Mouse (Mus musculus): Measurements from ENCODE around the gene Cers5. TPM values are rescaled to one million over a fixed set of nuclear protein-coding genes. Genes with fewer than 3 reads are reported as not detected.
A peak's percentile ranks its signal among the peaks of the same experiment; 100 is the strongest.
"Not testable (repeated sequence)": the region's sequence is repeated elsewhere in the genome, so short reads cannot be mapped to it uniquely, and the experiment has no call there.

Cers5 gene
- total RNA-seq, 1 experiment from 2014 or later, result 46.2 TPM

DNA sequence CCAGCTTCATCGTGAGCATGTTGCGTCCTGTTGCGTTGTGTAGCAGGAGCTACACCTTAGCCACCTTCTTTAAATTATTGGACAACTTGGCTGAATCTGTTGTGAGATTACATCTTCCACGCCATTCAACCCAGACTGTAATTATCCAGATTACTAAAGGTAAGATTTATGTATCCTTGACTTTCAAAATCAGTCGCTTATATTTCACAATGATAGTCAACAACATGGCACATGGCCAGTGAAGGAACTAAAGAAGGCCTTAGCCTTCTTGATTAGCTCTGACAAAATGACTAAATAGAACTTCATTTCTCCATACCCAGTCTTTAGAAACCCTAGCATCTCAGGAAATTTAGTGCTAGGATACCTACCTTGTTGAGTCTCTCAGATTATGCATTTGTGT lies 39.5 kb downstream of the Cers5 start:
- ATAC-seq (replicated peaks in 1 of 2; ENCODE audit: insufficient read depth in 1 of 2, low FRiP score in 2 of 2, low TSS enrichment in 1 of 2, low read depth in 1 of 2, poor library complexity in 2 of 2, severe bottlenecking in 2 of 2), result no peak

GRCm38 (mm10) chr15:99731678-99732077 lies 41.0 kb downstream of the Cers5 start:
- no peak for ATAC-seq (replicated peaks in 1 of 2; ENCODE audit: insufficient read depth in 1 of 2, low FRiP score in 2 of 2, low TSS enrichment in 1 of 2, low read depth in 1 of 2, poor library complexity in 2 of 2, severe bottlenecking in 2 of 2)

DNA sequence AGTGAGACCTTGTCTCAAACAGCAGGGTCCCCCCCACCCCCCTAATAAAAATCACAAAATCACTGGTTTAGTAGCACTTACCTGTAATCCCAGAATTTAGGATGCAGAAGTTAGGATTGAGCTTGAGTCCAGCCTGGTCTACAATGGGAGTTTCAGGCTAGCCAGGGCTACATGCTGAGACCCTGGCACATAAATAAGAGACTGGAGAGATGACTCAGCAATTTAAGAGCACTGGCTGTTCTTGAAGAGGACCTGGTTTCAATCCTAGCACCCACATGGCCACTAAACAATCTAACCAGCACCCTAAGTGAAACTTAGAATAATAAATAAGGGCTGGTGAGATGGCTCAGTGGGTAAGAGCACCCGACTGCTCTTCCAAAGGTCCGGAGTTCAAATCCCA lies 41.5 kb downstream of the Cers5 start:
- ATAC-seq (replicated peaks in 1 of 2; ENCODE audit: insufficient read depth in 1 of 2, low FRiP score in 2 of 2, low TSS enrichment in 1 of 2, low read depth in 1 of 2, poor library complexity in 2 of 2, severe bottlenecking in 2 of 2), result no peak

DNA sequence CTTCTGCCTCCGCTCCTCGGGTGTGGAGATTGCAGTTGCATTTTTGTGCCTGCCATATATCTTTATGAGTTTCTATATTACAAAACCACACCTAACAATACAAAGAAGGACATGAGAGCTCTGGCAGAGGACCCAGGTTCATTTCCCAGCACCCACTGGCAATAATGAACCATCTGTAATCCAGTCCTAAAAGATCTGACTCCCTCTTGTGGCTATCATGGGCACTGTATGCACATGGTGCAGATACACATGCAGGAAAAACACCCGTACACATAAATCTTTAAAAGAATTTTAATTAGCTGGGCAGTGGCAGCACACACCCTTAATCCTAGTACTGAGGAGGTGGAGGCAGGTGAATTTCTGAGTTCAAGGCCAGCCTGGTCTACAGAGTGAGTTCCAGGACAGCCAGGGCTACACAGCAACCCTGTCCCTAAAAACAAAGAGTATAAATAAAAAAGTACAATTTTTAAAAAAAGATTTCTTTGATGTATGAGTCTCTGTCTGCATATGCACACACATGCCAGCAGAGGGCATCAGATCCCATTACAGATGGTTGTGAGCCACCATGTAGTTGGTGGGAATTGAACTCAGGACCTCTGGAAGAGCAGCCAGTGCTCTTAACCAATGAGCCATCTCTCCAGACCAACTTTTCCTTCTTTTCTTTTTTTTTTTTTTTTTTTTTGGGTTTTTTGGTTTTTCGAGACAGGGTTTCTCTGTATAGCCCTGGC lies 43.5 kb downstream of the Cers5 start:
- ATAC-seq (replicated peaks in 1 of 2; ENCODE audit: insufficient read depth in 1 of 2, low FRiP score in 2 of 2, low TSS enrichment in 1 of 2, low read depth in 1 of 2, poor library complexity in 2 of 2, severe bottlenecking in 2 of 2), result no peak

DNA sequence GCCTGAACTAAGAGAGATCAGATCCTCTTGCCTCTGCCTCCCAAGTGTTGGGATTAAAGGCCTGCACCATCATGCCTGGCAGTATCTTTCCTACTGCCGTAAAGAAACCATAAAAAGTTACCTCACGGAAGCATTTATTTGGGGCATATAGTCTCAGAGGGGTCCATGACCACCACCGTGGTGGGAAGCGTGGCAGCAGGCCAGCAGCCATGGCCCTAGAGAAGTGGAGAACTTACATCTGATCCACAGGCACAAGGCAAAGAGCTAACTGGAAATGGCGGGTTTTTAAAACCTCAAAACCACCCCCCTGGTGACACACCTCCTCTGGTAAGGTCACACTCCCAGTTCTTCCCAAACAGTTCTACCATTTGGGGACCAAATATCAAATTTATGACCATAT lies 44.5 kb downstream of the Cers5 start:
- no peak for ATAC-seq (replicated peaks in 1 of 2; ENCODE audit: insufficient read depth in 1 of 2, low FRiP score in 2 of 2, low TSS enrichment in 1 of 2, low read depth in 1 of 2, poor library complexity in 2 of 2, severe bottlenecking in 2 of 2)

DNA sequence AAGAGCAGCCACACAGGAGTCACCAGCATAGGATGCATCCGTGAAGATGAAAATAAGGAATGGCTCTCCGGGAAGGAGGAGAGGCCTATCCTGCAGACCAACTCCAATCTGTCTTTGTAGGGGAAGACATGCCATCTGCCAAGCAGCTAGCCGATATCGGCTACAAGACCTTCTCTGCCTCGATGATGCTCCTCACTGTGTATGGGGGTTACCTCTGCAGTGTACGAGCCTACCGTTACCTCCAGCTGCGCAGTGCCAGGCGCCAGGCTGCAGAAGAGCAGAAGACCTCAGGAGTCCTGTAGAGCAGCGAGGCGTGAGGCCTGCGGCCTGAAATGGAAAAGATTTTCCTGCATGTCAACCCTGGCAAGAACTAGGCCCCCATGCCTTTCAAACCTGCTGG lies 45.2 kb downstream of the Cers5 start:
- ATAC-seq (replicated peaks in 1 of 2; ENCODE audit: insufficient read depth in 1 of 2, low FRiP score in 2 of 2, low TSS enrichment in 1 of 2, low read depth in 1 of 2, poor library complexity in 2 of 2, severe bottlenecking in 2 of 2), result no peak

GRCm38 (mm10) chr15:99727039-99727438 lies 45.6 kb downstream of the Cers5 start:
- not testable (repeated sequence) for ATAC-seq (replicated peaks in 1 of 2; ENCODE audit: insufficient read depth in 1 of 2, low FRiP score in 2 of 2, low TSS enrichment in 1 of 2, low read depth in 1 of 2, poor library complexity in 2 of 2, severe bottlenecking in 2 of 2)

DNA sequence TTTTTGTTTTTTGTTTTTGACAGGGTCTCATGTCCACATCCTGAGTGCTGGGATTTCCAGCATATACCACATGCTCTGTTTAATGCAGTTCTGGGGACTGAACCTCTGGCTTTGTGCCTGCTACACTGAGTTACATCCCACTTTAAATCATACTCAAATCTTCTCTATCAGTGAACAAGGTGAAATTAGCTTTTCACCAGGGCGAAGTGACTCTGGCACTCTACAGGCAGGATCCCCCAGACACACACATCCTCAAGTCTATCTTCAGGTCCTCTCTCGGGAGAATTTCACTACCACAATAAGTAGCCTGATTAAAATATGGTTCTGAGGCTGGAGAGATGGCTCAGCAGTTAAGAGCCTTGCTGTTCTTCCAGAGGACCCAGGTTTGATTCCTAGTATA lies 46.1 kb downstream of the Cers5 start:
- ATAC-seq (replicated peaks in 1 of 2; ENCODE audit: insufficient read depth in 1 of 2, low FRiP score in 2 of 2, low TSS enrichment in 1 of 2, low read depth in 1 of 2, poor library complexity in 2 of 2, severe bottlenecking in 2 of 2), result no peak

- peak; percentile 88 to 95 for ATAC-seq (replicated peaks in 1 of 2; ENCODE audit: insufficient read depth in 1 of 2, low FRiP score in 2 of 2, low TSS enrichment in 1 of 2, low read depth in 1 of 2, poor library complexity in 2 of 2, severe bottlenecking in 2 of 2)
These were observed 47.1 kb downstream of the Cers5 start, which contains the start of gene Cox14 for GRCm38 (mm10) chr15:99725341-99726155. Cox14 (plus strand) TSS chr15:99725618.

- ATAC-seq (replicated peaks in 1 of 2; ENCODE audit: insufficient read depth in 1 of 2, low FRiP score in 2 of 2, low TSS enrichment in 1 of 2, low read depth in 1 of 2, poor library complexity in 2 of 2, severe bottlenecking in 2 of 2), result no peak
These were observed 48.2 kb downstream of the Cers5 start for GRCm38 (mm10) chr15:99724292-99725021.

DNA sequence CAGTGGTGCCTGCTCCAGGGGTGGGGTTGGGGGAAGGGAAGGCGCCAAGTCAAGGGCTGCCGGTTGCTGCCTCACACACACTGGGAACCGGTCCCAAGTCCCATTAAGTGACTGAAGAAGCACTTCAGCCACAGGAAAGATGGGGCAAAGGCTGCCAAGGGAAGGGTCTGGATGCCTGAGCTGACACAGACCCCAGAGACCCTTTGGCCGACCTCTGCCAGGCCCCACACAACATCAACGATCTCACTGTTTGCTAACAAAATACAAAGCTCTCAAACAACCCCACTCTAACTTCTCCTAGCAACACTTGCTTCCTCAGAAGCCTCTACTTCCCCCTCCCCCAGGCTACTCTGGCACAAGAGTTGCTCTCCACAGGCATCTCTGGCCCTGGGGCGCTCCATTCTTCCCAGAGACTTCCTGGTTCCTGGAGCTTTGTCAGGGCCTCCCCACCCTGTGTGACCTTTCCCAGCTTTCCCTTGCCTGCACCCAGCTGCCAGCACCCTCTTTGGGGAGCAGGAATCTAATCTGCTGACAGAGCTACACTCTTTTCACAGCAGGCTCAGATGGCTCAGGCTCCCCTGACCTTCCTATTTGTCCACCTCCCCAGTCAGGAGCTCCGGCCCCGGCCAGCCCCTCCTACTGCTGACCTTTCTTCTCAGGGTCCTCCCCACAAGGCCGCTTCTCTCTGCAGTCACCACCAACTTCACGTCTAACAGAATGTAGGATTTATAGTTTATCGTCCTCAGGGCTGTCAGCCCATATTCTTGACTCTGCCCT lies 49.0 kb downstream of the Cers5 start:
- ATAC-seq (replicated peaks in 1 of 2; ENCODE audit: insufficient read depth in 1 of 2, low FRiP score in 2 of 2, low TSS enrichment in 1 of 2, low read depth in 1 of 2, poor library complexity in 2 of 2, severe bottlenecking in 2 of 2), result no peak

DNA sequence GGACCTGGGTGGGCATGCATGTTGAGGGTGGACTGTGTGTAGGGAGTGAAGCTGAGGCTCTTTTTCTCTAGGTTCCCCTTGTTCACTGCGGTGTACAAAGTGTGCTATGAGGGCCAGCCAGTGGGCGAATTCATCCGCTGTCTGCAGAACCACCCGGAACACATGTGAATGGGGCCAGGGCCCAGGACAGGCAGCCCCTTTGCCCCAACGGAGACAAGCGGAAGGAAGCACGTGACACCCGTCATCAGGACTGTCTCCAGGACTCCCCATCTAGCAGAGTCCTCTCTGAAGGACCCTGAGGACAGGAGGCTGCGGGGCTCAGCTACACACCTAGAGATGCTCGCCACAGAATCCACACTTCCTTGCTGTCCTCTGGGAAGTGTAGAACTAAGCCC lies 49.6 kb downstream of the Cers5 start:
- no peak for ATAC-seq (replicated peaks in 1 of 2; ENCODE audit: insufficient read depth in 1 of 2, low FRiP score in 2 of 2, low TSS enrichment in 1 of 2, low read depth in 1 of 2, poor library complexity in 2 of 2, severe bottlenecking in 2 of 2)

- ATAC-seq (replicated peaks in 1 of 2; ENCODE audit: insufficient read depth in 1 of 2, low FRiP score in 2 of 2, low TSS enrichment in 1 of 2, low read depth in 1 of 2, poor library complexity in 2 of 2, severe bottlenecking in 2 of 2), result no peak
These were observed 50.6 kb downstream of the Cers5 start for GRCm38 (mm10) chr15:99721921-99722743.

- ATAC-seq (replicated peaks in 1 of 2; ENCODE audit: insufficient read depth in 1 of 2, low FRiP score in 2 of 2, low TSS enrichment in 1 of 2, low read depth in 1 of 2, poor library complexity in 2 of 2, severe bottlenecking in 2 of 2), result no peak
These were observed 52.8 kb downstream of the Cers5 start for GRCm38 (mm10) chr15:99719865-99720264.

GRCm38 (mm10) chr15:99718461-99719021 lies 54.1 kb downstream of the Cers5 start:
- ATAC-seq (replicated peaks in 1 of 2; ENCODE audit: insufficient read depth in 1 of 2, low FRiP score in 2 of 2, low TSS enrichment in 1 of 2, low read depth in 1 of 2, poor library complexity in 2 of 2, severe bottlenecking in 2 of 2), result no peak
